Mouse (Mus musculus) intestine, postnatal 0 days (tissue): ENCODE results near the gene Nme2. TPM values are rescaled to one million over a fixed set of nuclear protein-coding genes. Genes with fewer than 3 reads are reported as not detected.

ENCODE experiments used
- ATAC-seq: fragments of 200-750 bp; cut with Nextera tagmentation; 2 replicates; pipeline ENCODE4 v1.8.0; 2017; ENCODE audit warnings: mild to moderate bottlenecking, moderate TSS enrichment, moderate library complexity
- H3K27ac ChIP-seq: fragments of 300-500 bp; sonication (generic); 2 replicates; pipeline ENCODE4 v1.5.1; 2014; ENCODE audit warnings: mild to moderate bottlenecking, low read depth, low read length, moderate library complexity
- H3K27me3 ChIP-seq: fragments of 300-500 bp; sonication (generic); replicated peaks from 2 replicates; pipeline ENCODE4 v1.6.1; 2014; ENCODE audit warnings: low read length, mixed read lengths; ENCODE audit not compliant: control insufficient read depth, insufficient read depth
- H3K36me3 ChIP-seq: fragments of 300-500 bp; sonication (generic); 2 replicates; pipeline ENCODE4 v1.6.1; 2014; ENCODE audit warnings: mild to moderate bottlenecking, moderate library complexity; ENCODE audit not compliant: control insufficient read depth, insufficient read depth
- H3K4me1 ChIP-seq: fragments of 300-500 bp; sonication (generic); replicated peaks from 2 replicates; pipeline ENCODE4 v1.6.1; 2014; ENCODE audit warnings: antibody characterized with exemption, low read length, mixed read lengths; ENCODE audit not compliant: control insufficient read depth, insufficient read depth
- H3K4me2 ChIP-seq: fragments of 300-500 bp; sonication (generic); replicated peaks from 2 replicates; pipeline ENCODE4 v1.6.1; 2014; ENCODE audit warnings: low read depth, mild to moderate bottlenecking, moderate library complexity
- H3K4me3 ChIP-seq: fragments of 300-500 bp; sonication (generic); 2 replicates; pipeline ENCODE4 v1.5.1; 2014; ENCODE audit warnings: low read depth, low read length
- H3K9ac ChIP-seq: fragments of 300-500 bp; sonication (generic); 2 replicates; pipeline ENCODE4 v1.6.1; 2014; ENCODE audit warnings: mild to moderate bottlenecking, low read depth, low read length
- H3K9me3 ChIP-seq: fragments of 300-500 bp; sonication (generic); 2 replicates; pipeline ENCODE4 v1.6.1; 2016; ENCODE audit warnings: mixed run types; ENCODE audit not compliant: control insufficient read depth
- CTCF ChIP-seq: sonication (generic); IDR thresholded peaks from 2 replicates; pipeline ENCODE4 v1.5.1; 2016; ENCODE audit warnings: low read depth, mild to moderate bottlenecking, control low read depth, antibody characterized with exemption, moderate library complexity
- WGBS: fragments of 180-500 bp; shearing (Covaris S2); extraction: QIAGEN DNeasy Blood & Tissue Kit; methylation state at CpG from one replicate; pipeline ENCODE4 v1.1.7; 2014; 5-methylcytosine and 5-hydroxymethylcytosine counted together
- polyA plus RNA-seq: library from polyadenylated mRNA; unstranded; fragments of >200 nt; fragmentation: Nextera tagmentation; extraction: Ambion mirVana; gene quantifications from 2 replicates; pipeline ENCODE4 v1.2.1, GENCODE M21; 2015

Gene Nme2
- polyA plus RNA-seq, 1 experiment from 2014 or later = 400 TPM

DNA sequence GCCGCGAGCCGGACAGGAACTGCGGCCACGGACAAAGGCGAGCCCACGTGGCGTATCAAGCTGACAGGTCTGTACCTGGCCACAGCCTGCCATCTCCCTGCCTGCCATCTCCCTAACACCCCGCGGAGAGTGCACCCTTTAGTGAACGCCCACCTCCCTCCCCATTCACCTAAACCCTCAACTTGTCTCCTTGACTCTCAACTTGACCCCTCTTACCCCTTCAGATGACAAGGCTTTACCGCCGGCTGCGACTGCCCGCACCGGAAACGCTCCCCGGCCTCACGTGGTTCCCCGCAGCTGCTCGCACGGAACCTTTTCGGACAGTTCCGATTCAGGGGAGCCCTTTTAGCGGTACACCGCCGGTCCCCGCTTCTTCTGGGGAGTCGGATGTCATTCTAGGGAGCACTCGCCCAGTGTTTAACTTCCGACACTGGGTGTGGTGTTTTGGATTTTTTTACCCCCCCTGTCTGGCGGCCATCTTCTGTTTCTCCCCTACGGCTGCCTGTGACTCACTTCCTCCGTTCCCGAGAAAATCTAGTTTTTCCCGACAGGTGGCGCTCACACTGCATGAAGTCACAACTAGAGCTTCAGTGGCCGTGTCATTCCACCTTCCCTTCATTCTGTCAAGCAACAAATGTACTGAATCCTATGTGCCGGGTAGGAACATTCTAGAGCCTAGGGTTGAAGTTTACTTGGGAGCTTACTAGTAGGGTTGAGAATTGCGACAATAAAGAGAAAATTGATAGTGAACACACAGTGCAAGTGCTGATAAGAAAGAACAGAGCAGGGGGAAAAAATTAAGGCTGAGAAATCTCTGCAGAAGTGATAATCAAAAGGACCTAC lies 12.2 kb upstream of the Nme2 start, which contains the start of the genes Gm20390 and Nme1:
TSS of gene Gm20390 (minus strand) at position 289 of the 843 bp plus-strand sequence.
TSS of gene Nme1 (minus strand) at position 517 of the 843 bp plus-strand sequence.
- Histone ChIP-seq H3K4me2 (peak within 1 kb of the TSS; percentile 77), H3K4me3 (peak within 1 kb of the TSS; percentile 69), H3K9ac (peak within 1 kb of the TSS; percentile 48), H3K36me3 (peaks cover 18% of the 10 kb centered on the region), H3K4me1 (no peaks in the 10 kb centered on the region), H3K9me3 (no peaks in the 10 kb centered on the region), H3K27me3 (no peaks in the 10 kb centered on the region), H3K27ac (peak within 1 kb of the TSS; percentile 55; the same call in 1 of the 2 replicates)
- TF ChIP-seq CTCF = peak; percentile 95
- WGBS = under 1% methylated on average over 40 of the region's 40 CpGs
- peak; percentile 98 for ATAC-seq

DNA sequence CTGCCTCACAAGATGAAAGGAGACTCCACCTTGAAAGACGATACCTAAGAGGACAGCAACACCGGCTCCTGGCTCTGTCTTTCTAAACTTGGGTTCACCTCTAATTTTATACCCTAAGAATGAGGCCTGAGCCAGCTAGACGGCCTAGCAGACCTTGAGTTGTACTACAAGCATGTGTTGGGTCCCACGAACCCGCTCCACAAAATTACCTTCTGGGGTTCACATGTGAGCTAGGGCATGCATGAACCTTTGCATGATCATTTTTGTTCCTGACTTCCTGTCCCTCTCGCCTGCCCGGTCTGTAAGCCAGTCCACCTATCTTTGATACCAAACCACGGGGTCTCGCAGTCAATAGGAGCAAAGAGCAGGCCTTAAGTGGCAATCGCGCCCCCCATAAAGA lies 11.3 kb upstream of the Nme2 start:
- H3K4me2 ChIP-seq = peak overlapping the region; percentile 77
- no peaks in the 10 kb centered on the region for H3K4me1 ChIP-seq
- peaks cover 25% of the 10 kb centered on the region for H3K36me3 ChIP-seq
- H3K9ac ChIP-seq = peak overlapping the region; percentile 48
- H3K4me3 ChIP-seq = peak overlapping the region; percentile 69
- 2% methylated on average over 11 of the region's 11 CpGs for WGBS
- ATAC-seq = no peak
- H3K9me3 ChIP-seq = no peaks in the 10 kb centered on the region
- no peaks in the 10 kb centered on the region for H3K27me3 ChIP-seq
- H3K27ac ChIP-seq = peak overlapping the region; percentile 55; the same call in 1 of the 2 replicates
- no peak for TF ChIP-seq CTCF

DNA sequence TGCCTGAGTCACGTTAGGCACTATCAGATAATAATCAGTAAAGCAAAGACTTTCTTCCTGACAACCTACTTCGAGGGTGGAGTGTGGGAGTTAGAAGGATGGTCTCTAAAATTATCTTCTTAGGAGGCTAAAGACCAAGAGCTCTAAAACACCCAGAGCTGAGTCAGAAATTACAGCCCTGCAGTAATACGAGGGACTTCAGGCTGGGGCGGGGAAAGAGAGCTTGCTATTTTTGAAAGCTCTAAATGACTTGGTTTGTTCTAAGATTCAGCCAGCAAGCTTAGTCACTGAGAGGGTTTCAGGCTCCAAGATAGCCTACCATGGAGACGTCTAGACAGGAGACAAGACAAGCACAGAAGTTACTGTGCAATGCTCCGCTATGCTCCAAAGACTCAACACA lies 9.3 kb upstream of the Nme2 start:
- TF ChIP-seq CTCF = no peak
- ATAC-seq = no peak
- Histone ChIP-seq H3K27ac (peak overlapping the region; percentile 15; the same call in 1 of the 2 replicates), H3K4me2 (no peak overlapping the region), H3K36me3 (peaks cover 32% of the 10 kb centered on the region), H3K4me1 (no peaks in the 10 kb centered on the region), H3K4me3 (no peak overlapping the region), H3K27me3 (no peaks in the 10 kb centered on the region), H3K9me3 (no peaks in the 10 kb centered on the region), H3K9ac (no peak overlapping the region)
- 76% methylated on average over 6 of the region's 6 CpGs for WGBS

DNA sequence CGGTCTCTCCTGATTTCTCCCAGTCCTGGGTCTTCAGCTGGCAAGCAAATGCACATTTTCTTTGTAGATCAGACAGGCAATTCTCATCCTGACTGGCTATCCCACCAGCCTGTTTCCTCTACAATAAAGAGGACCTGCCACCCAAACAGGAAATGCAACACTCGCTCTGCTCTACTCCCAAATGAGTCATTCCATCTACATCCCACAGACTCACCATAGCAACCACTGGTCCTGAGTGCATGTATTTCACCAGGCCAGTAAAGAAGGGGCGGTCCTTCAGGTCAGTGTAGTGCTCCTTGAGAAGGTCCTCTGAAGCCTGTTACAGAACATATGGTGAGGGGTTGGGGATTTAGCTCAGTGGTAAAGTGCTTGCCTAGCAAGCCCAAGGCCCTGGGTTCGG lies 7.0 kb upstream of the Nme2 start:
- H3K4me3 ChIP-seq = no peak overlapping the region
- H3K27ac ChIP-seq = 0 out of 2 replicates have a peak overlapping the region, but pooled peaks have one; percentile 21
- peaks cover 51% of the 10 kb centered on the region for H3K36me3 ChIP-seq
- H3K9ac ChIP-seq = no peak overlapping the region
- no peak for ATAC-seq
- H3K9me3 ChIP-seq = no peaks in the 10 kb centered on the region
- H3K27me3 ChIP-seq = no peaks in the 10 kb centered on the region
- no peaks in the 10 kb centered on the region for H3K4me1 ChIP-seq
- 83% methylated on average over 4 of the region's 4 CpGs for WGBS
- H3K4me2 ChIP-seq = no peak overlapping the region
- TF ChIP-seq CTCF = no peak

DNA sequence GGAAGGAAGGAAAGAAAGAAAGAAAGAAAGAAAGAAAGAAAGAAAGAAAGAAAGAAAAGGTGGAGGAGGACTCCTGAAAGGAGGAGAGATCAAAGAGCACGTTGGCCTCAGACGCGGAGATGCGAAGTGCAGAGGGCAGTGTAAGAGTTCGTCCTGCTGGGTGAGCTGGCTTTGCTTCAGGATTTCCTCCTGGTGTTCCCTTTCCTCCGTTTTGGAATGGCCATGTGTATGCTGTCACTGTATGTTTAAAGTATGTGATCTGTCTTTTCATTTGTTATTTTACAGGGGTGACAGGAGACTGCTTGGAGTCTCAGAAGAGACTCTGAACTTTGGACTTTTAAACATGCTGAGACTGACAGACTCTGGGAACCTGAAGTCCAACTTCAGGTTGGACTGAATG lies 5.4 kb upstream of the Nme2 start:
- H3K9me3 ChIP-seq = no peaks in the 10 kb centered on the region
- ATAC-seq = peak; percentile 48; the same call in 1 of the 2 replicates
- no peak overlapping the region for H3K9ac ChIP-seq
- no peak overlapping the region for H3K4me3 ChIP-seq
- H3K36me3 ChIP-seq = peaks cover 51% of the 10 kb centered on the region
- H3K4me1 ChIP-seq = 0 out of 2 replicates have a peak, but pooled peaks cover 4% of the 10 kb centered on the region
- 51% methylated on average over 6 of the region's 6 CpGs for WGBS
- TF ChIP-seq CTCF = no peak
- peak overlapping the region; percentile 64 for H3K27ac ChIP-seq
- no peaks in the 10 kb centered on the region for H3K27me3 ChIP-seq
- 0 out of 2 replicates have a peak overlapping the region, but pooled peaks have one; percentile 17 for H3K4me2 ChIP-seq

DNA sequence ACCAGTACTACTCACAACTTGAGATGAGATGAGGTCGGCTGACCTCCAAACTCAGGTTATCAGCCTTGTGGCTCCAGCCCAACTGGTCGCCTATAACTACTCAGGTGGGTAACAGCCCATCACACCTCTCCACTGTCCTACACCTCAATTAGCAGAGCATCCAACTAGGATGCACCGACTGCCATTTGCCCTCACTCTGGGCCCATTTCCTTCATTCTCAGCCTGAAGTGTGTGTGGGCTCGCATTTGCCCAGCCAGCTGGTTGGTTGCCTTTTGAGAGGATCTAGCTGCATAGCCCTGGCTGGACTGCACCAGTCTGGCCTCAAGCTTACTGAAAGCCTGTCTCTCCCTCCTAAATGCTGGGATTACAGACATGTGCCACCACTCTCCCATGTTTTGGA lies 1.7 kb upstream of the Nme2 start:
- TF ChIP-seq CTCF = no peak
- H3K27ac ChIP-seq = no peak overlapping the region
- H3K9ac ChIP-seq = no peak overlapping the region
- 0 out of 2 replicates have a peak, but pooled peaks cover 6% of the 10 kb centered on the region for H3K4me1 ChIP-seq
- no peaks in the 10 kb centered on the region for H3K9me3 ChIP-seq
- H3K27me3 ChIP-seq = no peaks in the 10 kb centered on the region
- H3K4me2 ChIP-seq = no peak overlapping the region
- ATAC-seq = no peak
- H3K4me3 ChIP-seq = no peak overlapping the region
- H3K36me3 ChIP-seq = peaks cover 38% of the 10 kb centered on the region
- 83% methylated on average over 4 of the region's 4 CpGs for WGBS
